Comparison of ENCODE assay signal across 22 mouse cellular contexts in genomic region chr6:90847523-90847922, GRCm38 (mm10).
DNase-seq lines count a peak whose midpoint lies in the region; ATAC-seq and TF ChIP-seq lines count a peak whose summit lies in the region.
"Had no signal": no experiment of that assay in that cellular context is flagged by ENCODE, and none has a peak within 500 bp of the region (broad histone marks: within the 10 kb centered on the region; RNA-seq: fewer than 3 reads in every experiment).

No protein-coding gene starts in this region.

- DNase-seq in layer of hippocampus, adult 2 months (ENCODE audit: low spot score in 2 of 2) = no peak
- no peak for DNase-seq in layer of hippocampus, postnatal 10 days (ENCODE audit: low spot score in 2 of 2)
- no peak for DNase-seq in midbrain, embryonic 14.5 days
- DNase-seq in cerebellum, postnatal 36 days = no peak
- no peak for DNase-seq in urinary bladder, postnatal 10 days (ENCODE audit: low spot score)
- DNase-seq: adrenal gland, postnatal 10 days; adrenal gland, postnatal 25 days; cerebellum, adult 11 months; cerebellum, adult 18-20 months; cerebellum, adult 8-10 months; cerebellum, adult 9-11 months; cerebellum, postnatal 14 days; embryo, embryonic 11 days had no signal

- peak overlapping the region; percentile 28; the same call in 1 of the 2 replicates for H3K27ac ChIP-seq in layer of hippocampus, adult 2 months
- H3K27ac ChIP-seq in midbrain, embryonic 15.5 days = no peak overlapping the region
- no peak overlapping the region for H3K27ac ChIP-seq in midbrain, embryonic 14.5 days (replicated peaks; ENCODE audit: low read depth, low read length)
- H3K27ac ChIP-seq: embryonic facial prominence, embryonic 13.5 days; embryonic facial prominence, embryonic 15.5 days; forebrain, embryonic 10.5 days; forebrain, embryonic 12.5 days had no signal

- H3K4me1 ChIP-seq in midbrain, embryonic 15.5 days = peaks cover 11% of the 10 kb centered on the region; the same call in 1 of the 2 replicates
- 0 out of 2 replicates have a peak, but pooled peaks cover 10% of the 10 kb centered on the region for H3K4me1 ChIP-seq in midbrain, embryonic 14.5 days (ENCODE audit: control insufficient read depth, insufficient read depth, low read length)
- H3K4me1 ChIP-seq: embryonic facial prominence, embryonic 13.5 days; embryonic facial prominence, embryonic 15.5 days; forebrain, embryonic 10.5 days had no signal

- no peak overlapping the region for H3K4me3 ChIP-seq in layer of hippocampus, adult 2 months
- H3K4me3 ChIP-seq in midbrain, embryonic 15.5 days = no peak overlapping the region
- no peak overlapping the region for H3K4me3 ChIP-seq in midbrain, embryonic 14.5 days (replicated peaks; ENCODE audit: low read depth, low read length)
- H3K4me3 ChIP-seq: embryonic facial prominence, embryonic 13.5 days; embryonic facial prominence, embryonic 15.5 days; erythroblast, embryonic 14.5 days; forebrain, embryonic 10.5 days; forebrain, embryonic 12.5 days had no signal

- H3K9me3 ChIP-seq in midbrain, embryonic 15.5 days = no peaks in the 10 kb centered on the region
- no peaks in the 10 kb centered on the region for H3K9me3 ChIP-seq in midbrain, embryonic 14.5 days (ENCODE audit: control insufficient read depth, low read length)
- H3K9me3 ChIP-seq: embryonic facial prominence, embryonic 13.5 days; embryonic facial prominence, embryonic 15.5 days; forebrain, embryonic 10.5 days; forebrain, embryonic 12.5 days had no signal

- H3K9ac ChIP-seq in midbrain, embryonic 15.5 days = no peak overlapping the region
- no peak overlapping the region for H3K9ac ChIP-seq in midbrain, embryonic 14.5 days (replicated peaks; ENCODE audit: low read length)
- H3K9ac ChIP-seq: embryonic facial prominence, embryonic 13.5 days; embryonic facial prominence, embryonic 15.5 days; forebrain, embryonic 12.5 days had no signal

- no peaks in the 10 kb centered on the region for H3K36me3 ChIP-seq in midbrain, embryonic 15.5 days (replicated peaks)
- no peaks in the 10 kb centered on the region for H3K36me3 ChIP-seq in midbrain, embryonic 14.5 days (ENCODE audit: control insufficient read depth, insufficient read depth, low read length)
- H3K36me3 ChIP-seq: embryonic facial prominence, embryonic 13.5 days; embryonic facial prominence, embryonic 15.5 days; forebrain, embryonic 10.5 days; forebrain, embryonic 12.5 days had no signal

- H3K27me3 ChIP-seq in midbrain, embryonic 15.5 days (replicated peaks) = no peaks in the 10 kb centered on the region
- no peaks in the 10 kb centered on the region for H3K27me3 ChIP-seq in midbrain, embryonic 14.5 days (ENCODE audit: control insufficient read depth, insufficient read depth, low read length)
- H3K27me3 ChIP-seq: embryonic facial prominence, embryonic 13.5 days; embryonic facial prominence, embryonic 15.5 days; forebrain, embryonic 12.5 days had no signal

- peak; percentile 20; the same call in 1 of the 2 replicates for ATAC-seq in midbrain, embryonic 15.5 days (replicated peaks)
- ATAC-seq in midbrain, embryonic 14.5 days (ENCODE audit: low FRiP score, low TSS enrichment) = no peak
- ATAC-seq in common myeloid progenitor, adult 5-6 weeks (replicated peaks; ENCODE audit: low read depth, poor library complexity, severe bottlenecking) = peak; percentile 56; the same call in 1 of the 2 replicates
- peak; percentile 50; the same call in 1 of the 2 replicates for ATAC-seq in megakaryocyte progenitor cell, adult 5-6 weeks (replicated peaks; ENCODE audit: poor library complexity)
- ATAC-seq: forebrain, embryonic 14.5 days had no signal

- no peak overlapping the region for H3K4me2 ChIP-seq in midbrain, embryonic 15.5 days
- no peak overlapping the region for H3K4me2 ChIP-seq in midbrain, embryonic 14.5 days (ENCODE audit: low read length)
- H3K4me2 ChIP-seq: embryonic facial prominence, embryonic 13.5 days; embryonic facial prominence, embryonic 15.5 days; forebrain, embryonic 12.5 days had no signal

- WGBS in midbrain, embryonic 15.5 days = 77% methylated on average over 2 of the region's 2 CpGs
- WGBS in midbrain, embryonic 14.5 days = 83% methylated on average over 2 of the region's 2 CpGs

- TF ChIP-seq CTCF in layer of hippocampus, adult 2 months (conservative IDR thresholded peaks at IDR 0.05) = no peak
